Mouse (Mus musculus): ENCODE results near the gene P2rx4. TPM values are rescaled to one million over a fixed set of nuclear protein-coding genes. Genes with fewer than 3 reads are reported as not detected.

P2rx4 gene
- total and polyA plus RNA-seq, 2 experiments from 2014 or later: 17.4 to 21.1 TPM

GRCm38 (mm10) chr5:122774743-122775611, 67.6 kb downstream of the P2rx4 start:
- DNase-seq (ENCODE audit: low spot score) (no peak), ATAC-seq (no peak)
- H3K4me2 ChIP-seq (ENCODE audit: low read depth, low read length): no peak overlapping the region
- H3K9me3 ChIP-seq (ENCODE audit: low read length): no peaks in the 10 kb centered on the region
- no peaks in the 10 kb centered on the region for H3K27me3 ChIP-seq (ENCODE audit: insufficient read depth, low read length)
- no peak for TF ChIP-seq CTCF (IDR thresholded peaks at IDR 0.05; ENCODE audit: low read depth)
- no peaks in the 10 kb centered on the region for H3K36me3 ChIP-seq (ENCODE audit: insufficient read depth, low read length)
- no peak overlapping the region for H3K9ac ChIP-seq (replicated peaks; ENCODE audit: low read length)
- no peak overlapping the region for H3K4me3 ChIP-seq (ENCODE audit: low read length)
- H3K4me1 ChIP-seq (ENCODE audit: insufficient read depth, low read length): no peaks in the 10 kb centered on the region
- no peak overlapping the region for H3K27ac ChIP-seq
- WGBS: 76% methylated on average over 28 of the region's 28 CpGs

- Histone ChIP-seq H3K36me3 (ENCODE audit: insufficient read depth, low read length) (no peaks in the 10 kb centered on the region), H3K9me3 (ENCODE audit: low read length) (no peaks in the 10 kb centered on the region), H3K4me3 (ENCODE audit: low read length) (no peak overlapping the region), H3K27ac (no peak overlapping the region), H3K27me3 (ENCODE audit: insufficient read depth, low read length) (no peaks in the 10 kb centered on the region), H3K4me2 (ENCODE audit: low read depth, low read length) (no peak overlapping the region), H3K9ac (replicated peaks; ENCODE audit: low read length) (no peak overlapping the region), H3K4me1 (ENCODE audit: insufficient read depth, low read length) (no peaks in the 10 kb centered on the region)
- no peak for ATAC-seq
- no peak for TF ChIP-seq CTCF (IDR thresholded peaks at IDR 0.05; ENCODE audit: low read depth)
- no peak for DNase-seq (ENCODE audit: low spot score)
- WGBS: 84% methylated on average over 14 of the region's 14 CpGs
Observed at GRCm38 (mm10) chr5:122775646-122776286, 68.4 kb downstream of the P2rx4 start.

- no peaks in the 10 kb centered on the region for H3K4me1 ChIP-seq (ENCODE audit: insufficient read depth, low read length)
- no peaks in the 10 kb centered on the region for H3K27me3 ChIP-seq (ENCODE audit: insufficient read depth, low read length)
- H3K4me2 ChIP-seq (ENCODE audit: low read depth, low read length): no peak overlapping the region; the same call in 1 of the 2 replicates
- no peak overlapping the region for H3K9ac ChIP-seq (replicated peaks; ENCODE audit: low read length)
- no peaks in the 10 kb centered on the region for H3K9me3 ChIP-seq (ENCODE audit: low read length)
- whole genome bisulfite sequencing: 39% methylated on average over 2 of the region's 2 CpGs
- DNase-seq (ENCODE audit: low spot score): no peak
- no peak overlapping the region for H3K27ac ChIP-seq
- H3K4me3 ChIP-seq (ENCODE audit: low read length): no peak overlapping the region
- H3K36me3 ChIP-seq (ENCODE audit: insufficient read depth, low read length): no peaks in the 10 kb centered on the region
- ATAC-seq: no peak
- TF ChIP-seq CTCF (IDR thresholded peaks at IDR 0.05; ENCODE audit: low read depth): no peak
Observed at GRCm38 (mm10) chr5:122777322-122777721, 70.0 kb downstream of the P2rx4 start.

- Histone ChIP-seq H3K9me3 (ENCODE audit: low read length) (no peaks in the 10 kb centered on the region), H3K4me3 (ENCODE audit: low read length) (peak overlapping the region; percentile 60), H3K4me1 (ENCODE audit: insufficient read depth, low read length) (no peaks in the 10 kb centered on the region), H3K9ac (replicated peaks; ENCODE audit: low read length) (peak overlapping the region; percentile 91), H3K27ac (peak overlapping the region; percentile 76), H3K27me3 (ENCODE audit: insufficient read depth, low read length) (no peaks in the 10 kb centered on the region), H3K36me3 (ENCODE audit: insufficient read depth, low read length) (no peaks in the 10 kb centered on the region), H3K4me2 (ENCODE audit: low read depth, low read length) (peak overlapping the region; percentile 84)
- TF ChIP-seq CTCF (IDR thresholded peaks at IDR 0.05; ENCODE audit: low read depth): no peak
- 2% methylated on average over 48 of the region's 55 CpGs for WGBS
- ATAC-seq (peak; percentile 58), DNase-seq (ENCODE audit: low spot score) (no peak)
Observed at GRCm38 (mm10) chr5:122778231-122779226, 71.2 kb downstream of the P2rx4 start.

Small RNAs within 50 kb of the gene (microRNA-seq; reads per million reads assigned to microRNA genes)
- 0 reads per million in 2 experiments for gene Mir8115

Other genes starting within 250 kb of the P2rx4 start
- 200 and 204 TPM in 2 replicates for gene Atp2a2, start 205.3 kb upstream of the P2rx4 start, total RNA-seq (2014; rRNA removed)
- gene Atp2a2, start 205.3 kb upstream of the P2rx4 start, polyA plus RNA-seq (2015; fragmentation: Nextera tagmentation; extraction: Ambion mirVana): 46.2 and 47.4 TPM in 2 replicates
- 21.3 and 32.3 TPM in 2 replicates for gene Ift81, start 93.0 kb upstream of the P2rx4 start, total RNA-seq (2014; rRNA removed)
- 66.3 and 66.5 TPM in 2 replicates for gene Ift81, start 93.0 kb upstream of the P2rx4 start, polyA plus RNA-seq (2015; fragmentation: Nextera tagmentation; extraction: Ambion mirVana)
- 13.5 and 16.2 TPM in 2 replicates for gene P2rx7, start 63.6 kb upstream of the P2rx4 start, total RNA-seq (2014; rRNA removed)
- gene P2rx7, start 63.6 kb upstream of the P2rx4 start, polyA plus RNA-seq (2015; fragmentation: Nextera tagmentation; extraction: Ambion mirVana): 7.1 and 7.3 TPM in 2 replicates
- gene Camkk2, start 71.9 kb downstream of the P2rx4 start, total RNA-seq (2014; rRNA removed): 82.0 and 112 TPM in 2 replicates
- 61.8 and 65.3 TPM in 2 replicates for gene Camkk2, start 71.9 kb downstream of the P2rx4 start, polyA plus RNA-seq (2015; fragmentation: Nextera tagmentation; extraction: Ambion mirVana)
- gene Anapc5, start 113.8 kb downstream of the P2rx4 start, total RNA-seq (2014; rRNA removed): 446 and 449 TPM in 2 replicates
- gene Anapc5, start 113.8 kb downstream of the P2rx4 start, polyA plus RNA-seq (2015; fragmentation: Nextera tagmentation; extraction: Ambion mirVana): 416 and 426 TPM in 2 replicates
- gene Rnf34, start 142.5 kb downstream of the P2rx4 start, total RNA-seq (2014; rRNA removed): 23.8 and 37.2 TPM in 2 replicates
- 43.0 and 46.2 TPM in 2 replicates for gene Rnf34, start 142.5 kb downstream of the P2rx4 start, polyA plus RNA-seq (2015; fragmentation: Nextera tagmentation; extraction: Ambion mirVana)